Mouse (Mus musculus) forebrain, postnatal 0 days (tissue): ENCODE results near the gene Man1b1. TPM values are rescaled to one million over a fixed set of nuclear protein-coding genes. Genes with fewer than 3 reads are reported as not detected.

Experiments
- ATAC-seq: fragments of 200-750 bp; cut with Nextera tagmentation; 2 replicates; pipeline ENCODE4 v1.8.0; 2017; ENCODE audit warnings: mild to moderate bottlenecking, moderate library complexity
- DNase-seq: peaks from one replicate; pipeline ENCODE4 v3.0.0-alpha.2; 2015
- H3K27ac ChIP-seq: fragments of 300-500 bp; sonication (generic); 2 replicates; pipeline ENCODE4 v1.5.1; 2014; ENCODE audit warnings: low read depth, mild to moderate bottlenecking, antibody characterized with exemption, low read length, moderate library complexity, mixed read lengths
- H3K27me3 ChIP-seq: fragments of 300-500 bp; sonication (generic); 2 replicates; pipeline ENCODE4 v1.6.1; 2014; ENCODE audit warnings: mild to moderate bottlenecking, low read length, mixed read lengths; ENCODE audit not compliant: insufficient read depth
- H3K36me3 ChIP-seq: fragments of 300-500 bp; sonication (generic); 2 replicates; pipeline ENCODE4 v1.6.1; 2014; ENCODE audit warnings: mild to moderate bottlenecking, moderate library complexity; ENCODE audit not compliant: insufficient read depth
- H3K4me1 ChIP-seq: fragments of 300-500 bp; sonication (generic); 2 replicates; pipeline ENCODE4 v1.6.1; 2014; ENCODE audit warnings: antibody characterized with exemption; ENCODE audit not compliant: insufficient read depth
- H3K4me2 ChIP-seq: fragments of 300-500 bp; sonication (generic); 2 replicates; pipeline ENCODE4 v1.6.1; 2014; ENCODE audit warnings: low read depth, mild to moderate bottlenecking, moderate library complexity
- H3K4me3 ChIP-seq: fragments of 300-500 bp; sonication (generic); 2 replicates; pipeline ENCODE4 v1.5.1; 2014; ENCODE audit warnings: low read depth, low read length, mixed read lengths
- H3K9ac ChIP-seq: fragments of 300-500 bp; sonication (generic); 2 replicates; pipeline ENCODE4 v1.6.1; 2014; ENCODE audit warnings: mild to moderate bottlenecking
- H3K9me3 ChIP-seq: fragments of 300-500 bp; sonication (generic); 2 replicates; pipeline ENCODE4 v1.6.1; 2016; ENCODE audit warnings: low read length
- CTCF ChIP-seq: sonication (generic); IDR thresholded peaks from 2 replicates; pipeline ENCODE4 v1.5.1; 2016; ENCODE audit warnings: antibody characterized with exemption, control low read depth, low read depth
- WGBS: fragments of 180-500 bp; shearing (Covaris S2); extraction: QIAGEN DNeasy Blood & Tissue Kit; methylation state at CpG from one replicate; pipeline ENCODE4 v1.1.7; 2014; 5-methylcytosine and 5-hydroxymethylcytosine counted together
- polyA plus RNA-seq: library from polyadenylated mRNA; unstranded; fragments of >200 nt; fragmentation: Nextera tagmentation; extraction: Ambion mirVana; gene quantifications from 2 replicates; pipeline ENCODE4 v1.2.1, GENCODE M21; 2015
- total RNA-seq: library from RNA; depleted of rRNA; stranded (reverse); fragments of >200 nt; gene quantifications from 2 replicates; pipeline ENCODE4 v1.2.3, GENCODE M21; 2014

Man1b1 gene
- total and polyA plus RNA-seq, 2 experiments from 2014 or later: 43.8 to 66.1 TPM

DNA sequence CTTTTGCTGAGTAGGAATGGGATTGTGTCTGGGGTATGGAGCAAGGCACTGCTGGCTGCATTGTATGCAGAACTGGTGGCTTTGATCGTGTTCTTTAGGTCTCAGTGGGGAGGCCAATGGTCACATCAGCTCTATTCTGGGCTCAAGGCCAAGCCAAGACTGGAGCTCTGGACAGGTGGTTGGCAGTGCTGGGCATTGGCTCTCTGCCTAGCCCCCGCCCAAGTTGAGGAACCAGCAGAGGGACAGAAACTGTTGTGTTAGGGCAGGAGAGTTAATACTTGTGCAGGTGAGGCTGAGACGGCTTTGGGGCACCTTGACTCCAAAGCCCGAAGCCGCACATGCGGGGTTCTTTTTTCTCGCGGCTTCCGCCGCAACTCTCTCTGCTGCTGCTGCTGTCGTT lies 42.5 kb upstream of the Man1b1 start, which contains the start of gene Lrrc26:
TSS of gene Lrrc26 (plus strand) at position 265 of the 400 bp plus-strand sequence.
- H3K4me3 ChIP-seq: peak within 1 kb of the TSS; percentile 28
- DNase-seq (no peak), ATAC-seq (no peak)
- peak within 1 kb of the TSS; percentile 60 for H3K4me2 ChIP-seq
- no peaks in the 10 kb centered on the region for H3K9me3 ChIP-seq
- H3K36me3 ChIP-seq: peaks cover 23% of the 10 kb centered on the region
- 7% methylated on average over 11 of the region's 11 CpGs for WGBS
- H3K9ac ChIP-seq: peak within 1 kb of the TSS; percentile 48
- TF ChIP-seq CTCF: no peak
- H3K4me1 ChIP-seq: peaks cover 8% of the 10 kb centered on the region; the same call in 1 of the 2 replicates
- H3K27ac ChIP-seq: no peak within 1 kb of the TSS
- peaks cover 39% of the 10 kb centered on the region for H3K27me3 ChIP-seq

DNA sequence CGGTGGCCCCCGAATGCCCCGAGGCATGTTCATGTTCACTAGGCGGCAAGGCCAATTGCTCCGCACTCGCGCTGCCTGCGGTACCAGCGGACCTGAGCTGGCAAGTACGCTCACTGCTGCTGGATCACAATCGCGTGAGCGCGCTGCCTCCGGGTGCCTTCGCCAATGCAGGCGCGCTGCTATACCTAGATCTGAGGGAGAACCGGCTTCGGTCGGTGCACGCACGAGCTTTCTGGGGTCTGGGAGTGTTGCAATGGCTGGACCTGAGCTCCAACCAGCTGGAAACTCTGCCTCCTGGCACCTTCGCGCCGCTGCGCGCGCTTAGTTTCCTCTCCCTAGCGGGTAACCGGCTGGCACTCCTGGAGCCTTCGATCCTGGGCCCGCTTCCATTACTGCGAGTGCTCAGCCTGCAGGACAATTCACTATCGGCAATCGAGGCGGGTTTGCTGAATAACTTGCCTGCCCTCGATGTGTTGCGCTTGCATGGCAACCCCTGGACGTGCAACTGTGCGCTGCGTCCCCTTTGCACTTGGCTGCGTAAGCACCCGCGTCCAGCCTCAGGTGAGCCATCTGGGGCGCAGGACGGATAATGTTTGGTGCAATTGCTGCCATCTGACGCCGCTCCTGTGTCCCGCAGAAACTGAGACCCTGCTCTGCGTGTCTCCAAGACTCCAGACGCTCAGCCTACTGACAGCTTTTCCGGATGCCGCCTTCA lies 41.9 kb upstream of the Man1b1 start:
- ATAC-seq: peak; percentile 58
- Histone ChIP-seq H3K4me1 (peaks cover 8% of the 10 kb centered on the region; the same call in 1 of the 2 replicates), H3K27ac (no peak overlapping the region), H3K4me2 (peak overlapping the region; percentile 60), H3K4me3 (peak overlapping the region; percentile 28), H3K36me3 (peaks cover 22% of the 10 kb centered on the region), H3K9me3 (no peaks in the 10 kb centered on the region), H3K27me3 (peaks cover 39% of the 10 kb centered on the region), H3K9ac (peak overlapping the region; percentile 48)
- WGBS: 1% methylated on average over 54 of the region's 54 CpGs
- DNase-seq: peak; percentile 78
- TF ChIP-seq CTCF: no peak

DNA sequence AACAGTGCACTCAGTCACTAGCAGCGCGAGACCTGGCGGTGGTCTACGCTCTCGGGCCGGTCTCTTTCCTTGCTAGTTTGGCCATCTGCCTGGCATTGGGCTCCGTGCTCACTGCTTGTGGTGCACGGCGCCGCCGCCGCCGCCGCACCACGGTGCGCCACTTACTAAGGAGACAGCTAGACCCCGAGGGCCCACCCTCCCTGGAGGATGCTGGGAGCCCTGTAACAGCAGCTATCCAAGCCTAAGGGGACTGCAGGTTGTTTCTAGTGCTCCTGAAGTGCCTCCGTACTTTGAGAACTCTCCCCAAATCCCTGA lies 41.4 kb upstream of the Man1b1 start:
- DNase-seq: peak; percentile 66
- under 1% methylated on average over 18 of the region's 18 CpGs for WGBS
- peak overlapping the region; percentile 28 for H3K4me3 ChIP-seq
- peaks cover 8% of the 10 kb centered on the region; the same call in 1 of the 2 replicates for H3K4me1 ChIP-seq
- peaks cover 22% of the 10 kb centered on the region for H3K36me3 ChIP-seq
- TF ChIP-seq CTCF: no peak
- H3K27me3 ChIP-seq: peaks cover 39% of the 10 kb centered on the region
- no peaks in the 10 kb centered on the region for H3K9me3 ChIP-seq
- no peak overlapping the region for H3K27ac ChIP-seq
- ATAC-seq: peak; percentile 57
- peak overlapping the region; percentile 48; the same call in 1 of the 2 replicates for H3K9ac ChIP-seq
- H3K4me2 ChIP-seq: peak overlapping the region; percentile 60

DNA sequence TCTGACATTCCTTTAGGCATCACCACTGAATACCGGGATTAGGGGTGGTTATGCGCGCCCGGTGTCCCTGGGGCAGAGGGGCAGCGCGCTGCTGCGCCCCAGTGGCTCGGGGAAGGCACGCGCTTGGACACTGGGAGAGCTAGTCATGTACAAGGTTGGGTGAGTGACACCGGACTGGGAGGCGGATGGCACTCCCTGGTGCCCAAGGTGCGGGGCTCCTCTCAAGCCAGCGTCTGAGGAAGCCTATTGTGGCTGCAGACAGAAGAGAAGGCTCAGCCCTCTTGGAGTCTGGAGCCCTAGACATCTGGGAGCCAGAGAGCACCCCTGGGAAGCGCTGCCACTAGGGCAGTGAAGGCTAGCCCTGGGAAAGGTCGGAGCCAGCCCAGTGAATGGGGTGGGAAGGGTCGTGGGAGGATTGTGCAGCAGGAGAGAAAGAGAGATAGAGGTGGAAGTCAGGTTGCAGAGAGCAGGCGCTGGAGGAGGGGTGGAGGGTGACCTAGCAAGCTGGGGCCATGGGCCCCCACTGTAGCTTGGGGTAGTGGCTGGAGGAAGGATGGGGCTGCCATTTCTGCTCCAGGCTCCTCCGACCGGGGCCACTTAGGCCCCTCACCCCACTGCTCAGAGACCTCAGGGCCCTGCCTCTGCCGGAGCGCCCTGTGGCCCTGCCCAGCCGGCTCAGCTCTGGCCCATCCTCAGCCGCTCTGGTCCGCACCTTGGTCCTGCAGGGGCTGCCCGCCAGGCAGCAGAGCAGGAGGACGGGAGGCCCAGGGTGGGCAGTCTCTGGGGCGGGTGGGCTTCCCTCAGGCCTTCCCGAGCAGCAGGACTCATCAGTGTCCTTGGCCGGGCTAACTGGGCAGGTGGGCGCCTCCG lies 40.7 kb upstream of the Man1b1 start:
- Histone ChIP-seq H3K4me2 (peak overlapping the region; percentile 60), H3K9ac (peak overlapping the region; percentile 48; the same call in 1 of the 2 replicates), H3K27ac (no peak overlapping the region), H3K4me3 (0 out of 2 replicates have a peak overlapping the region, but pooled peaks have one; percentile 28), H3K4me1 (peaks cover 8% of the 10 kb centered on the region; the same call in 1 of the 2 replicates), H3K27me3 (peaks cover 39% of the 10 kb centered on the region), H3K9me3 (no peaks in the 10 kb centered on the region), H3K36me3 (peaks cover 26% of the 10 kb centered on the region)
- TF ChIP-seq CTCF: no peak
- DNase-seq (no peak), ATAC-seq (peak; percentile 0; the same call in 1 of the 2 replicates)
- WGBS: 6% methylated on average over 32 of the region's 32 CpGs

DNA sequence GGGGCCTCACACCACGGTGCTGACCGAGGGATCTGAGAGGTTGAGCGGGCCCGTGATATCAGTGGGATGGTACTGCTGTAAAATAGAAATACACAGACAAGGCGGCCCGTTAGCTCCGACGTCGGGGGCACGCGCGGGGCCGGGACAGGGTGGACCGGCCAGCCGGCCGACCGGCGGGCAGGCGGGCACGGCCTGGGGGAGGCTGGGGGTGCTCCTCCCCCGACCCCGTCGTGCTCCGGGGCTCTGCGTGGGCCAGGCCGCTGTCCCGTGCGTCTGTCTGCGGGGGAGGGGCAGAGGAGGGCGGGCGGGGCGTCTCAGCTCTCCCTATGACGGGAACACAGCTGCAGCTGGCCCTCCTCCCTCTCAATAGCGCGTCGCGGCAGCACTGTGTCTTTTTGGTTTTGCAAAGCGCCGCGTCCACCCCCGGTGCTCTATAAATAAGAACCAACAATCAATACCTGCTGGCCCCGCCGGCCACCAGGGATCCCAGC lies 40.0 kb upstream of the Man1b1 start:
- 0 out of 2 replicates have a peak overlapping the region, but pooled peaks have one; percentile 22 for H3K9ac ChIP-seq
- peaks cover 39% of the 10 kb centered on the region for H3K27me3 ChIP-seq
- DNase-seq: no peak
- no peaks in the 10 kb centered on the region for H3K9me3 ChIP-seq
- no peak for TF ChIP-seq CTCF
- H3K4me3 ChIP-seq: peak overlapping the region; percentile 19; the same call in 1 of the 2 replicates
- WGBS: 14% methylated on average over 34 of the region's 43 CpGs
- H3K27ac ChIP-seq: no peak overlapping the region
- H3K4me2 ChIP-seq: peak overlapping the region; percentile 40
- H3K4me1 ChIP-seq: peaks cover 8% of the 10 kb centered on the region; the same call in 1 of the 2 replicates
- no peak for ATAC-seq
- peaks cover 28% of the 10 kb centered on the region for H3K36me3 ChIP-seq

DNA sequence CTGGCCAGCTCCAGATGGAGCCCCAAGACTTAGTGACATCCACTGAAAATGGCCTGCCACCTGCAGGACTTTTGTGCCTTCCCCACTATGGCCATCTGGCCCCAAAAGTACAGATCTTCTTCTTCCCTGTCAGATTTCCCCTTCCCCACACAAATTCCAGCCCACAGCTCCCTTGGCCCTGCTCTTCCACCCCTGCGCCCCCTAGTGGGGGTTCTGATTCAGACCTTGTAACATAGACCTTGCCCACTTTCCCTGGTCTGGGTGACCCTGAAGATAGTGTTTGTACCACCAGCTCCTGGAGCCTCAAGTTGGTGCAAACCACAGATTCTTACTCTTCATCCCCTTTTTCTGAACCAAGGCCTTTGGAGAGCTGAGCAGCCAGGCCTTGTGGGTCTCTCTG lies 39.3 kb upstream of the Man1b1 start:
- Histone ChIP-seq H3K9ac (no peak overlapping the region), H3K4me2 (peak overlapping the region; percentile 40; the same call in 1 of the 2 replicates), H3K27ac (no peak overlapping the region), H3K9me3 (no peaks in the 10 kb centered on the region), H3K27me3 (peaks cover 39% of the 10 kb centered on the region), H3K4me3 (no peak overlapping the region), H3K4me1 (peaks cover 8% of the 10 kb centered on the region; the same call in 1 of the 2 replicates), H3K36me3 (peaks cover 36% of the 10 kb centered on the region)
- WGBS: 0% methylated on average over 1 of the region's 1 CpGs
- TF ChIP-seq CTCF: peak; percentile 85
- ATAC-seq: no peak
- peak; percentile 61 for DNase-seq
